25 mouse cellular contexts compared by ENCODE assay signal in genomic region chr19:56296668-56297067, GRCm38 (mm10). TPM values are rescaled to one million over a fixed set of nuclear protein-coding genes. Genes with fewer than 3 reads are reported as not detected.
"Had no signal": no experiment of that assay in that cellular context is flagged by ENCODE, and none has a peak within 500 bp of the region (broad histone marks: within the 10 kb centered on the region; RNA-seq: fewer than 3 reads in every experiment).

No protein-coding gene starts in this region.

- H3K36me3 ChIP-seq: kidney, embryonic 15.5 days; liver, embryonic 13.5 days; midbrain, embryonic 10.5 days; midbrain, embryonic 13.5 days; neural tube, embryonic 13.5 days had no signal

- DNase-seq: kidney, postnatal 10 days; kidney, postnatal 36 days; layer of hippocampus, postnatal 36 days; liver, embryonic 13.5 days; lung, adult 2 months; lung, postnatal 14 days; lung, postnatal 4 days; thymus, adult 2 months; thymus, postnatal 14 days; thymus, postnatal 4 days had no signal

- H3K9me3 ChIP-seq: kidney, embryonic 15.5 days; liver, embryonic 13.5 days; megakaryocyte, embryonic 14.5 days; midbrain, embryonic 10.5 days; midbrain, embryonic 13.5 days; neural tube, embryonic 13.5 days had no signal

- H3K27me3 ChIP-seq: kidney, embryonic 15.5 days; liver, embryonic 13.5 days; midbrain, embryonic 13.5 days; neural tube, embryonic 13.5 days had no signal

- H3K4me2 ChIP-seq: kidney, embryonic 15.5 days; liver, embryonic 13.5 days; midbrain, embryonic 13.5 days; neural tube, embryonic 13.5 days had no signal

- H3K4me3 ChIP-seq: kidney, embryonic 15.5 days; left cerebral cortex, adult 2 months; liver, embryonic 13.5 days; megakaryocyte, embryonic 14.5 days; midbrain, embryonic 10.5 days; midbrain, embryonic 13.5 days; myocyte; neural tube, embryonic 13.5 days had no signal

- ATAC-seq: midbrain, embryonic 13.5 days; midbrain, embryonic 16.5 days had no signal

- H3K9ac ChIP-seq: kidney, embryonic 15.5 days; liver, embryonic 13.5 days; midbrain, embryonic 13.5 days; neural tube, embryonic 13.5 days had no signal

- H3K27ac ChIP-seq: kidney, embryonic 15.5 days; left cerebral cortex, adult 2 months; liver, embryonic 13.5 days; midbrain, embryonic 10.5 days; midbrain, embryonic 13.5 days; neural tube, embryonic 13.5 days had no signal

RNA-seq across cellular contexts. Expression of gene Habp2, which starts 9.7 kb away (rescaled TPM):
- total RNA-seq: layer of hippocampus, adult 8-10 months; layer of hippocampus, postnatal 10 days; layer of hippocampus, postnatal 36 days; left cerebral cortex, adult 2 months; left cerebral cortex, postnatal 10 days; left cerebral cortex, postnatal 36 days; monocyte, adult 5-6 weeks; neutrophil, adult 5-6 weeks had no signal
- polyA plus RNA-seq: limb, embryonic 14.5 days; lung, adult 2 months had no signal
